Mouse (Mus musculus) MEL (cell line): ENCODE data around the gene Gm4707. TPM values are rescaled to one million over a fixed set of nuclear protein-coding genes. Genes with fewer than 3 reads are reported as not detected.
"Not testable (repeated sequence)": the region's sequence is repeated elsewhere in the genome, so short reads cannot be mapped to it uniquely, and the experiment has no call there.

ENCODE experiments used
- DNase-seq: peaks from one replicate; pipeline ENCODE4 v3.0.0; 2011; ENCODE audit warnings: low read depth, low spot score
- H3K27ac ChIP-seq: 2 replicates; pipeline ENCODE4 v1.5.1; 2012; ENCODE audit warnings: low read depth, mild to moderate bottlenecking, control low read depth, low read length, moderate library complexity; ENCODE audit not compliant: control insufficient read depth
- H3K27me3 ChIP-seq, 2 experiments: fragments of 150-350 bp in 1 of 2; sonication (generic) in 1 of 2; 2 replicates each; pipeline ENCODE4 v1.6.1; 2012; ENCODE audit warnings: low read length in 2 of 2, mild to moderate bottlenecking in 2 of 2, improper control_type of control experiment in 1 of 2, moderate library complexity in 1 of 2; ENCODE audit not compliant: insufficient read depth in 2 of 2, control insufficient read depth in 1 of 2
- H3K36me3 ChIP-seq, 2 experiments: 2 replicates each; pipeline ENCODE4 v1.6.1; 2012 to 2014; ENCODE audit warnings: low read length in 2 of 2, improper control_type of control experiment in 1 of 2, inconsistent platforms in 1 of 2, mild to moderate bottlenecking in 1 of 2; ENCODE audit not compliant: insufficient read depth in 2 of 2, control insufficient read depth in 1 of 2
- H3K4me1 ChIP-seq, 2 experiments: fragments of 150-350 bp in 1 of 2; sonication (generic) in 1 of 2; 2 replicates each; pipeline ENCODE4 v1.6.1; 2012; ENCODE audit warnings: low read length in 2 of 2, improper control_type of control experiment in 1 of 2, mild to moderate bottlenecking in 1 of 2; ENCODE audit not compliant: insufficient read depth in 2 of 2, control insufficient read depth in 1 of 2
- H3K4me3 ChIP-seq, 2 experiments: fragments of 150-350 bp in 1 of 2; sonication (generic) in 1 of 2; 2 replicates each; pipeline ENCODE4 v1.5.1; 2012; ENCODE audit warnings: low read depth in 2 of 2, low read length in 2 of 2, mild to moderate bottlenecking in 2 of 2, moderate library complexity in 2 of 2, control low read depth in 1 of 2, improper control_type of control experiment in 1 of 2; ENCODE audit not compliant: control insufficient read depth in 1 of 2, insufficient read depth in 1 of 2
- H3K79me2 ChIP-seq: 2 replicates; pipeline ENCODE4 v1.6.1; 2012; ENCODE audit warnings: mild to moderate bottlenecking, low read length, moderate library complexity; ENCODE audit not compliant: control insufficient read depth, poor library complexity, insufficient read depth
- H3K9ac ChIP-seq: 2 replicates; pipeline ENCODE4 v1.6.1; 2012; ENCODE audit warnings: low read depth, mild to moderate bottlenecking, control low read depth, low read length, moderate library complexity; ENCODE audit not compliant: control insufficient read depth, poor library complexity, severe bottlenecking
- H3K9me3 ChIP-seq: fragments of 150-350 bp; sonication (generic); replicated peaks from 2 replicates; pipeline ENCODE4 v1.6.1; 2012; ENCODE audit warnings: mild to moderate bottlenecking, low read length, improper control_type of control experiment, moderate library complexity; ENCODE audit not compliant: insufficient read depth
- EP300 ChIP-seq, 2 experiments: IDR thresholded peaks; 2 replicates each; pipeline ENCODE4 v1.6.1; 2011; ENCODE audit warnings: improper control_type of control experiment in 2 of 2, low read length in 2 of 2, low read depth in 1 of 2, mild to moderate bottlenecking in 1 of 2
- GATA1 ChIP-seq: IDR thresholded peaks from 2 replicates; pipeline ENCODE4 v1.6.1; 2011; ENCODE audit warnings: low read depth, low read length, improper control_type of control experiment
- MAFK ChIP-seq: IDR thresholded peaks from 2 replicates; pipeline ENCODE4 v1.6.1; 2011; ENCODE audit warnings: low read depth, mild to moderate bottlenecking, low read length, improper control_type of control experiment, borderline replicate concordance
- TAL1 ChIP-seq: IDR thresholded peaks from 2 replicates; pipeline ENCODE4 v1.6.1; 2012; ENCODE audit warnings: mild to moderate bottlenecking, inconsistent platforms, low read length, moderate library complexity, mixed read lengths
- UBTF ChIP-seq: IDR thresholded peaks from 2 replicates; pipeline ENCODE4 v1.6.1; 2012; ENCODE audit warnings: low read depth, mild to moderate bottlenecking, inconsistent platforms, low read length, improper control_type of control experiment, moderate library complexity, borderline replicate concordance; ENCODE audit not compliant: insufficient read depth
- ZMIZ1 ChIP-seq: IDR thresholded peaks from 2 replicates; pipeline ENCODE4 v1.6.1; 2012; ENCODE audit warnings: low read depth, mild to moderate bottlenecking, inconsistent platforms, low read length, improper control_type of control experiment, moderate library complexity
- polyA plus RNA-seq, 2 experiments: library from polyadenylated mRNA; stranded (reverse) in 1 of 2; unstranded in 1 of 2; fragments of >175 nt in 1 of 2; fragments of >200 nt in 1 of 2; gene quantifications; 2 replicates each; pipeline versions ENCODE4 v1.2.1 to v1.2.4; 2012; ENCODE audit warnings: low replicate concordance in 2 of 2, low read depth in 1 of 2; ENCODE audit not compliant: insufficient read length in 2 of 2, insufficient read depth in 1 of 2, missing spikeins in 1 of 2
- total RNA-seq: library from RNA; depleted of rRNA; stranded (reverse); fragments of 300-350 nt; gene quantifications from 2 replicates; pipeline ENCODE4 v1.2.3, GENCODE M21; 2012; rRNA removed

Gene Gm4707
- total and polyA plus RNA-seq, 3 experiments = 0.26 to 1.1 TPM; not detected in 1

DNA sequence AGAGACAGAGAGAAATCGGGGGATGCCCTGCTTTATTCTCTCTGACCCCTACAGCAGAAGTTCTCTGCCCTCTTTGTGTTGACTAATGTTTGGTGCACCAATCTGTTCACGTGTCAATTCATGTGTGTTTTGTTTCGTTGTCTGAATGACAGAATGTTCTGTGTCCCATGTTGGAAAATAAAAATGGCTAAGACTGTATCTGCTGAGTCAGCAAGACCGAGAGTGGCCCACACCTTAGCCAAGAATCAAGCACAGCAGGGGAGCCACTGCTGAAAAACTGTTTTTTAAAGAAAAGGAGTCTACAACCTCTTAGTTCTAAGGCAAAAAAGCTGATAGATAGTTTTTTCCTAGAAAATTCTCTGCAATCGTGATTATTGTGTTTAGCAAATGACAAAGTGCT lies 40.3 kb downstream of the Gm4707 start:
- not testable (repeated sequence) for H3K9ac ChIP-seq, H3K27me3 ChIP-seq, H3K79me2 ChIP-seq, H3K4me1 ChIP-seq, H3K4me3 ChIP-seq, H3K9me3 ChIP-seq, H3K27ac ChIP-seq, DNase-seq
- H3K36me3 ChIP-seq = peaks cover 12 to 14% of the 10 kb centered on the region in 2 experiments
- TF ChIP-seq MAFK = peak; percentile 85

DNA sequence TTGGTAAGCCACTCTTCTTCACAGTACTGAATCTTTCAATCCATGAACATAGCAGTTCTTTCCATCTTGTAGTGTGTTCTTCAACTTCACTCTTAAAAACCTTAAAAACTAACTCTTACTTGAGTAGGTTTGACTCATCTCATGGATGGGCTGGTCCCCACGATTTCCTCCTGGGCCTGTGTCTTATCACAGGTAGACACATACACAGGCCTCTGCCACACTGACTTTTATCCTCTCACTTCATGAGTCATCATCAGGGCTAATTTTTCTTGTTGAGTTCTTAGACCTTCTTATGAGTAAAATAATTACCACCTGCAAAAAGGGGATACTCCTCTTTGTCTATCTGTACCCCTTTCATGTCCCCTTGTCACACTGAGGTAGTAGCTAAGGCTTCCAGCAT lies 42.7 kb downstream of the Gm4707 start:
- Histone ChIP-seq H3K4me3 (no peak overlapping the region), H3K36me3 (peaks cover 12 to 31% of the 10 kb centered on the region in 2 experiments), H3K79me2 (0 out of 2 replicates have a peak, but pooled peaks cover 1% of the 10 kb centered on the region)

More for the DNA sequence above, 42.7 kb downstream of the Gm4707 start:
- no peak overlapping the region for H3K9ac ChIP-seq
- H3K9me3 ChIP-seq = no peaks in the 10 kb centered on the region
- no peak for TF ChIP-seq ZMIZ1
- TF ChIP-seq TAL1 = peak; percentile 44
- TF ChIP-seq UBTF = no peak
- TF ChIP-seq GATA1 = peak; percentile 59
- peak; percentile 33 to 67; a peak in 3 of 4 replicates for TF ChIP-seq EP300 (IDR thresholded peaks at IDR 0.05; ENCODE audit: low read depth in 1 of 2, low read length in 2 of 2)
- peak; percentile 70 for DNase-seq
- H3K4me1 ChIP-seq = peaks cover 0 to 6% of the 10 kb centered on the region in 2 experiments; a peak in 3 of 4 replicates
- no peaks in the 10 kb centered on the region for H3K27me3 ChIP-seq
- H3K27ac ChIP-seq = peak overlapping the region; percentile 24; the same call in 1 of the 2 replicates

Other genes with a start within 250 kb of the Gm4707 start
- 76.6 and 92.6 TPM in 2 replicates for gene Emilin2, start 147.9 kb downstream of the Gm4707 start, total RNA-seq
- gene Emilin2, start 147.9 kb downstream of the Gm4707 start, polyA plus RNA-seq = 10 to 100 TPM; 37.4 to 95.5 TPM
- 45.7 and 50.9 TPM in 2 replicates for gene Smchd1, start 15.4 kb upstream of the Gm4707 start, total RNA-seq
- 100 to 1,000 TPM in 1 of 2 experiments, 10 to 100 TPM in 1; 43.6 to 164 TPM for gene Smchd1, start 15.4 kb upstream of the Gm4707 start, polyA plus RNA-seq
- gene Ndc80, start 66.9 kb upstream of the Gm4707 start, total RNA-seq = 26.0 and 28.0 TPM in 2 replicates
- 10 to 100 TPM in 1 of 2 experiments, not detected in 1; 28.3 TPM for gene Ndc80, start 66.9 kb upstream of the Gm4707 start, polyA plus RNA-seq
- gene Spdya, start 92.1 kb upstream of the Gm4707 start, total RNA-seq = 0.20 and 0.23 TPM in 2 replicates
- under 1 TPM in 1 of 2 experiments, not detected in 1; 0.46 TPM for gene Spdya, start 92.1 kb upstream of the Gm4707 start, polyA plus RNA-seq
- 243 and 249 TPM in 2 replicates for gene Wdr43, start 156.0 kb upstream of the Gm4707 start, total RNA-seq
- 100 to 1,000 TPM; 175 to 393 TPM for gene Wdr43, start 156.0 kb upstream of the Gm4707 start, polyA plus RNA-seq
- not detected in 2 replicates for gene Togaram2, start 213.3 kb upstream of the Gm4707 start, total RNA-seq
- gene Togaram2, start 213.3 kb upstream of the Gm4707 start, polyA plus RNA-seq = not detected